Mouse (Mus musculus): ENCODE data around the gene Grin2a. TPM values are rescaled to one million over a fixed set of nuclear protein-coding genes. Genes with fewer than 3 reads are reported as not detected.
"Not testable (repeated sequence)": the region's sequence is repeated elsewhere in the genome, so short reads cannot be mapped to it uniquely, and the experiment has no call there.

The Grin2a gene
- polyA plus RNA-seq, 1 experiment from 2014 or later, result 0.33 TPM

DNA sequence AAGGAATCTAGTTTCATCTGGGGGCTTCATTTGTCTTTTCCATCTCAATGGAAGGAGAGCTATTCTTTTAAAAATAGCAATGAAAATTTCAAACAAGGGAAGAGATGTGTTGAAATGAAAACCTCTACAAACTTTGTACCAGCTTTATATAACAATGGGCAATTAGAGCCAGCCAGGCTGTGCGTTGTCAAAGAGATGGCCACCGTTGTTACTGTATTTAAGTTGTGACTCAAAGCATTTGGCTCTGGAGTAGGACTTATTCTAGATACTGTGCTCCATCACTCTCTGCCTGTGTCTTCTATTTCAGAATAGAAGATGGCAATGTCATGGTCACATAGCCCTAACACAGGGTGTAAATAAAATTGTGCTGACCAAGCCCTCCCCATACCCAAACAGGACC lies 371.0 kb downstream of the Grin2a start:
- ATAC-seq (ENCODE audit: low FRiP score) (no peak), DNase-seq (ENCODE audit: low spot score, missing footprints) (no peak)
- no peaks in the 10 kb centered on the region for H3K36me3 ChIP-seq (ENCODE audit: control insufficient read depth, insufficient read depth, low read length)
- no peak overlapping the region for H3K4me3 ChIP-seq (ENCODE audit: low read depth, low read length)
- no peak overlapping the region for H3K4me2 ChIP-seq
- H3K9me3 ChIP-seq (ENCODE audit: control insufficient read depth, low read length), result no peaks in the 10 kb centered on the region
- H3K4me1 ChIP-seq (ENCODE audit: control insufficient read depth, insufficient read depth, low read length), result no peaks in the 10 kb centered on the region
- H3K27me3 ChIP-seq (ENCODE audit: control insufficient read depth, insufficient read depth, low read length), result no peaks in the 10 kb centered on the region
- 100% methylated on average over 2 of the region's 2 CpGs for WGBS
- H3K9ac ChIP-seq (ENCODE audit: low read length), result no peak overlapping the region
- no peak overlapping the region for H3K27ac ChIP-seq (ENCODE audit: low read depth, low read length)

GRCm38 (mm10) chr16:9618206-9618605 lies 377.2 kb downstream of the Grin2a start:
- H3K4me1 ChIP-seq (ENCODE audit: control insufficient read depth, insufficient read depth, low read length), result no peaks in the 10 kb centered on the region
- ATAC-seq (ENCODE audit: low FRiP score) (no peak), DNase-seq (ENCODE audit: low spot score, missing footprints) (no peak)
- H3K9me3 ChIP-seq (ENCODE audit: control insufficient read depth, low read length), result no peaks in the 10 kb centered on the region
- H3K9ac ChIP-seq (ENCODE audit: low read length), result no peak overlapping the region
- no peak overlapping the region for H3K4me2 ChIP-seq
- H3K4me3 ChIP-seq (ENCODE audit: low read depth, low read length), result no peak overlapping the region
- H3K36me3 ChIP-seq (ENCODE audit: control insufficient read depth, insufficient read depth, low read length), result no peaks in the 10 kb centered on the region
- no peak overlapping the region for H3K27ac ChIP-seq (ENCODE audit: low read depth, low read length)
- 78% methylated on average over 2 of the region's 2 CpGs for WGBS
- no peaks in the 10 kb centered on the region for H3K27me3 ChIP-seq (ENCODE audit: control insufficient read depth, insufficient read depth, low read length)

GRCm38 (mm10) chr16:9617215-9617614 lies 378.1 kb downstream of the Grin2a start:
- Histone ChIP-seq H3K27ac (ENCODE audit: low read depth, low read length) (no peak overlapping the region), H3K9me3 (ENCODE audit: control insufficient read depth, low read length) (no peaks in the 10 kb centered on the region), H3K36me3 (ENCODE audit: control insufficient read depth, insufficient read depth, low read length) (no peaks in the 10 kb centered on the region), H3K27me3 (ENCODE audit: control insufficient read depth, insufficient read depth, low read length) (no peaks in the 10 kb centered on the region), H3K4me1 (ENCODE audit: control insufficient read depth, insufficient read depth, low read length) (no peaks in the 10 kb centered on the region), H3K4me3 (ENCODE audit: low read depth, low read length) (no peak overlapping the region), H3K4me2 (no peak overlapping the region), H3K9ac (ENCODE audit: low read length) (no peak overlapping the region)
- ATAC-seq (ENCODE audit: low FRiP score) (no peak), DNase-seq (ENCODE audit: low spot score, missing footprints) (no peak)
- 93% methylated on average over 2 of the region's 2 CpGs for WGBS

GRCm38 (mm10) chr16:9616807-9617206 lies 378.6 kb downstream of the Grin2a start:
- H3K9ac ChIP-seq (ENCODE audit: low read length), result no peak overlapping the region
- H3K4me1 ChIP-seq (ENCODE audit: control insufficient read depth, insufficient read depth, low read length), result no peaks in the 10 kb centered on the region
- no peak overlapping the region for H3K4me3 ChIP-seq (ENCODE audit: low read depth, low read length)
- H3K27ac ChIP-seq (ENCODE audit: low read depth, low read length), result no peak overlapping the region
- H3K9me3 ChIP-seq (ENCODE audit: control insufficient read depth, low read length), result no peaks in the 10 kb centered on the region
- no peak overlapping the region for H3K4me2 ChIP-seq
- no peaks in the 10 kb centered on the region for H3K27me3 ChIP-seq (ENCODE audit: control insufficient read depth, insufficient read depth, low read length)
- H3K36me3 ChIP-seq (ENCODE audit: control insufficient read depth, insufficient read depth, low read length), result no peaks in the 10 kb centered on the region
- WGBS, result 89% methylated on average over 4 of the region's 4 CpGs
- DNase-seq (ENCODE audit: low spot score, missing footprints), result no peak
- no peak for ATAC-seq (ENCODE audit: low FRiP score)

GRCm38 (mm10) chr16:9612596-9612995 lies 382.8 kb downstream of the Grin2a start:
- H3K4me2 ChIP-seq; H3K9me3 ChIP-seq (ENCODE audit: control insufficient read depth, low read length); ATAC-seq (ENCODE audit: low FRiP score); H3K4me1 ChIP-seq (ENCODE audit: control insufficient read depth, insufficient read depth, low read length); H3K9ac ChIP-seq (ENCODE audit: low read length); DNase-seq (ENCODE audit: low spot score, missing footprints); H3K27me3 ChIP-seq (ENCODE audit: control insufficient read depth, insufficient read depth, low read length); H3K27ac ChIP-seq (ENCODE audit: low read depth, low read length); H3K4me3 ChIP-seq (ENCODE audit: low read depth, low read length); H3K36me3 ChIP-seq (ENCODE audit: control insufficient read depth, insufficient read depth, low read length): not testable (repeated sequence)
- 86% methylated on average over 5 of the region's 6 CpGs for WGBS

- 82% methylated on average over 2 of the region's 2 CpGs for WGBS
- ATAC-seq (ENCODE audit: low FRiP score), result no peak
Measured at GRCm38 (mm10) chr16:9607432-9607831, 387.9 kb downstream of the Grin2a start.

DNA sequence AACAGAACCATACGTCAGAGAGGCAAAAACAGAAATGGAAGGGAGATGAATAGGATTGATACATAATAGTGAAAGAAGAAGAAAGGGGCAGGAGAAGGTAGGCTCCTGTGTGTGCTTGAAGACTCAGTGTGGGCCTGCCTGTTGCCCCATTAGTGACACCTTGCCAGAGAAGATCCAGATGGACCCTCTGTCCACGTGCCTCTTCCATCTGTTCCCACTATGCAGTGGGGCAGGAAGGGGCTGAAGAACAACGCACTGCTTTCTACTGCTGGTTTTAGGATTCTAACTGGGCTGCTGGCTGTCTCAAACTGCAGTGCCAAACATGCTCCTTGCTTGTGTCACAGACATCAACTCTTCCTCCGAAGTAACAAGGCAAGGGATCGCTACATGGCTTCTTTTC lies 391.4 kb downstream of the Grin2a start:
- Histone ChIP-seq H3K36me3 (ENCODE audit: control insufficient read depth, insufficient read depth, low read length) (no peaks in the 10 kb centered on the region), H3K9ac (ENCODE audit: low read length) (no peak overlapping the region), H3K9me3 (ENCODE audit: control insufficient read depth, low read length) (no peaks in the 10 kb centered on the region), H3K4me2 (no peak overlapping the region), H3K27ac (ENCODE audit: low read depth, low read length) (no peak overlapping the region), H3K4me3 (ENCODE audit: low read depth, low read length) (no peak overlapping the region), H3K27me3 (ENCODE audit: control insufficient read depth, insufficient read depth, low read length) (no peaks in the 10 kb centered on the region), H3K4me1 (ENCODE audit: control insufficient read depth, insufficient read depth, low read length) (no peaks in the 10 kb centered on the region)
- DNase-seq (ENCODE audit: low spot score, missing footprints) (no peak), ATAC-seq (ENCODE audit: low FRiP score) (no peak)
- 89% methylated on average over 5 of the region's 5 CpGs for WGBS

More at GRCm38 (mm10) chr16:9607432-9607831, 387.9 kb downstream of the Grin2a start:
- H3K27ac ChIP-seq (ENCODE audit: low read depth, low read length), result no peak overlapping the region
- no peak overlapping the region for H3K4me3 ChIP-seq (ENCODE audit: low read depth, low read length)
- DNase-seq (ENCODE audit: low spot score, missing footprints), result no peak
- no peak overlapping the region for H3K9ac ChIP-seq (ENCODE audit: low read length)
- H3K27me3 ChIP-seq (ENCODE audit: control insufficient read depth, insufficient read depth, low read length), result no peaks in the 10 kb centered on the region
- no peak overlapping the region for H3K4me2 ChIP-seq
- no peaks in the 10 kb centered on the region for H3K36me3 ChIP-seq (ENCODE audit: control insufficient read depth, insufficient read depth, low read length)
- H3K4me1 ChIP-seq (ENCODE audit: control insufficient read depth, insufficient read depth, low read length), result no peaks in the 10 kb centered on the region
- no peaks in the 10 kb centered on the region for H3K9me3 ChIP-seq (ENCODE audit: control insufficient read depth, low read length)

GRCm38 (mm10) chr16:9602579-9602978 lies 392.8 kb downstream of the Grin2a start:
- H3K4me3 ChIP-seq (ENCODE audit: low read depth, low read length), result no peak overlapping the region
- DNase-seq (ENCODE audit: low spot score, missing footprints) (no peak), ATAC-seq (ENCODE audit: low FRiP score) (no peak)
- H3K36me3 ChIP-seq (ENCODE audit: control insufficient read depth, insufficient read depth, low read length), result no peaks in the 10 kb centered on the region
- H3K9ac ChIP-seq (ENCODE audit: low read length), result no peak overlapping the region
- no peaks in the 10 kb centered on the region for H3K4me1 ChIP-seq (ENCODE audit: control insufficient read depth, insufficient read depth, low read length)
- H3K9me3 ChIP-seq (ENCODE audit: control insufficient read depth, low read length), result no peaks in the 10 kb centered on the region
- no peak overlapping the region for H3K4me2 ChIP-seq
- H3K27me3 ChIP-seq (ENCODE audit: control insufficient read depth, insufficient read depth, low read length), result no peaks in the 10 kb centered on the region
- 91% methylated on average over 2 of the region's 2 CpGs for WGBS
- no peak overlapping the region for H3K27ac ChIP-seq (ENCODE audit: low read depth, low read length)

DNA sequence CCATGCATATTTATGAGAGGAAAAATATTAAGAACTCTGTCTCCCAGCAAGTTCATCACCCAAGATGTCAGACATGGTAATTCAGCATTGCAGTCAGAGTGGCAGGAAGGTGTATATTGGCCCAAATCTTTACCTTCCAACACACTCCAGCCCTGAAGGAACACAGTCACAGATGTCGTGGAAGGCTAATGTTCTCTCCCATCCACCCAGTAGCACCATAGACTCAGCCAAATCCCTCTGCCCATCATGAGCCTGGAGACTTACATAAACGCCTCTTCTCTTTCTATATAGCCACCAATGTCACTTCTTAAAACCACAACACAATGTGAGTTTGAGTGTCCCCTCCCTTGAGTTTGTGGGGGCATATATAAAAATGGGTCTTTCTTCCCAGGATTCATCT lies 406.2 kb downstream of the Grin2a start:
- DNase-seq (ENCODE audit: low spot score, missing footprints) (no peak), ATAC-seq (ENCODE audit: low FRiP score) (no peak)
- H3K4me2 ChIP-seq, result no peak overlapping the region

DNA sequence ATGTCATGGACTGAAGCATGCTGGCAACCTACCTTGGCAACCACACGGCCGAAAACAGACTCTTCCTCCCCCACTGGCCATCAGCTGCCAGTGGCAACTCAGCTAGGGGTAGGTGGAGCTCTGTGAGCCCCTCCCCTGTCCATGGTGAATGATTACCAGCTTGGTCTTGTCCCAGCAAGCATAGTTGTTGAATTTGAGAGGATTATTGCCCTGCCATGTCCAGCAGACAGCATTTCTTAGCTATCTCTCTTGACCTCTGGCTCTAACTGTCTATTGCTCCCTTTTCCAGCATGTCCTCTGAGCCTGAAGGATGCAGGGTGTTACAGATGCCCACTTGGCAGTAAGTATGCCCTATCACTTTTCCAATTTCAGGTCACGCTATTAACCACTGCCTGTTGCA lies 406.9 kb downstream of the Grin2a start:
- Histone ChIP-seq H3K9ac (ENCODE audit: low read length) (no peak overlapping the region), H3K4me2 (no peak overlapping the region), H3K9me3 (ENCODE audit: control insufficient read depth, low read length) (no peaks in the 10 kb centered on the region), H3K4me1 (ENCODE audit: control insufficient read depth, insufficient read depth, low read length) (no peaks in the 10 kb centered on the region), H3K27me3 (ENCODE audit: control insufficient read depth, insufficient read depth, low read length) (no peaks in the 10 kb centered on the region), H3K27ac (ENCODE audit: low read depth, low read length) (no peak overlapping the region), H3K36me3 (ENCODE audit: control insufficient read depth, insufficient read depth, low read length) (no peaks in the 10 kb centered on the region), H3K4me3 (ENCODE audit: low read depth, low read length) (no peak overlapping the region)
- 81% methylated on average over 3 of the region's 3 CpGs for WGBS
- ATAC-seq (ENCODE audit: low FRiP score) (no peak), DNase-seq (ENCODE audit: low spot score, missing footprints) (no peak)

More for the DNA sequence above, 406.2 kb downstream of the Grin2a start:
- Histone ChIP-seq H3K4me3 (ENCODE audit: low read depth, low read length) (no peak overlapping the region), H3K9ac (ENCODE audit: low read length) (no peak overlapping the region), H3K4me1 (ENCODE audit: control insufficient read depth, insufficient read depth, low read length) (no peaks in the 10 kb centered on the region), H3K27me3 (ENCODE audit: control insufficient read depth, insufficient read depth, low read length) (no peaks in the 10 kb centered on the region), H3K36me3 (ENCODE audit: control insufficient read depth, insufficient read depth, low read length) (no peaks in the 10 kb centered on the region), H3K9me3 (ENCODE audit: control insufficient read depth, low read length) (no peaks in the 10 kb centered on the region), H3K27ac (ENCODE audit: low read depth, low read length) (no peak overlapping the region)
- 80% methylated on average over 2 of the region's 2 CpGs for WGBS
